Mouse (Mus musculus): ENCODE measurements around the gene Prkar2a.

Gene Prkar2a

GRCm38 (mm10) chr9:108692226-108693041, 3.3 kb downstream of the Prkar2a start:
- DNase-seq, result peak; percentile 60 to 85

GRCm38 (mm10) chr9:108693946-108694345, 4.8 kb downstream of the Prkar2a start:
- DNase-seq, result no peak

- DNase-seq, result no peak
Measured at GRCm38 (mm10) chr9:108694533-108694932, 5.4 kb downstream of the Prkar2a start.

- no peak for DNase-seq
Measured at GRCm38 (mm10) chr9:108702476-108702875, 13.4 kb downstream of the Prkar2a start.

- peak; percentile 14 to 36 for DNase-seq
Measured at GRCm38 (mm10) chr9:108703373-108704110, 14.4 kb downstream of the Prkar2a start.

GRCm38 (mm10) chr9:108704591-108704990, 15.5 kb downstream of the Prkar2a start:
- DNase-seq, result peak in 1 of 2 experiments; percentile 5

GRCm38 (mm10) chr9:108707212-108707611, 18.1 kb downstream of the Prkar2a start:
- no peak for DNase-seq

GRCm38 (mm10) chr9:108708833-108709232, 19.7 kb downstream of the Prkar2a start:
- DNase-seq, result no peak

- DNase-seq, result no peak
Measured at GRCm38 (mm10) chr9:108710767-108711166, 21.7 kb downstream of the Prkar2a start.

- no peak for DNase-seq
Measured at GRCm38 (mm10) chr9:108716199-108716598, 27.1 kb downstream of the Prkar2a start.

- no peak for DNase-seq
Measured at GRCm38 (mm10) chr9:108723751-108724150, 34.6 kb downstream of the Prkar2a start.

- DNase-seq, result no peak
Measured at GRCm38 (mm10) chr9:108726116-108726515, 37.0 kb downstream of the Prkar2a start.

GRCm38 (mm10) chr9:108729050-108729449, 39.9 kb downstream of the Prkar2a start:
- no peak for DNase-seq

- DNase-seq, result no peak
Measured at GRCm38 (mm10) chr9:108732462-108732861, 43.3 kb downstream of the Prkar2a start.

- DNase-seq, result no peak
Measured at GRCm38 (mm10) chr9:108734626-108735025, 45.5 kb downstream of the Prkar2a start.

- no peak for DNase-seq
Measured at GRCm38 (mm10) chr9:108739239-108739638, 50.1 kb downstream of the Prkar2a start.

- no peak for DNase-seq
Measured at GRCm38 (mm10) chr9:108740062-108740461, 50.9 kb downstream of the Prkar2a start.

GRCm38 (mm10) chr9:108742048-108742447, 52.9 kb downstream of the Prkar2a start:
- DNase-seq, result no peak

- no peak for DNase-seq
Measured at GRCm38 (mm10) chr9:108746876-108747499, 57.9 kb downstream of the Prkar2a start.

- no peak for DNase-seq
Measured at GRCm38 (mm10) chr9:108747694-108748093, 58.6 kb downstream of the Prkar2a start.

GRCm38 (mm10) chr9:108748600-108749183, 59.6 kb downstream of the Prkar2a start:
- no peak for DNase-seq

GRCm38 (mm10) chr9:108750616-108751015, 61.5 kb downstream of the Prkar2a start:
- peak; percentile 51 to 65 for DNase-seq
